Comparison of ENCODE assay signal across 8 mouse cellular contexts in the genomic region with DNA sequence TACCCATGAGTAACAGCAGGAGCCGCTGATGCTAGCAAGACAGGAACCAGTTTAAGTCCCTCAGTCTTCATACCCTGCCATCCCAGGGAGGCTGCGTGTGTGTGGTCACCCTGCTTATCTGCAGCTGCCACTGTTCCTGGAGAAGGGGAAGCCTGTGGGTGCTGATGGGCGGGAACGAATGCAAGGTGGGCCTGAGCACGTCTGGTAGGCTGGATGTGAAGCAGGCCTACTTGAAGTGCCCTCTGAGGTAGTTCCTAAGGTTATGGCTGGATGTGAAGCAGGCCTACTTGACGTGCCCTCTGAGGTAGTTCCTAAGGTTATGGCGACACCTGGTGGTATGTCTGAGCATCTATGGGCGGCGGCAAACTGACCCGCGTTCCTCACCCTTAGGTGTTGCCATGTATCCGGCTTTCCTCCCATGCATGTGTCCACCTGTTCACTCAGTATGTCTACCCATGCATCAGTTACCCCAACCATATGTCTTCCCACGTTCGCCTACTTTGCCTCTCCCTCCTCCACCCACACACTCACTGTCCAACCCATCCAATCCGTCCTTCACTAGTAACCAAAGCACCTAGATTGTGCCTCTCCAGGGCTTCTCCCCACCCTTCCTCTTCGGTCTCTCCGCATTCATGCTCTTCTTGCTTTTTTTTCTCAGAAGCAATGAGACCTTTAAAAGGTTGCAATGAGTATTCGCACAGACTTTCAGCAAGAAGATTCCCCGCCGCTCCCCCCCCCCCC. TPM values are rescaled to one million over a fixed set of nuclear protein-coding genes. Genes with fewer than 3 reads are reported as not detected.
DNase-seq lines count a peak whose midpoint lies in the region; ATAC-seq and TF ChIP-seq lines count a peak whose summit lies in the region.

No protein-coding gene starts in this region.

- peak overlapping the region; percentile 45 for H3K4me2 ChIP-seq in hindbrain, embryonic 16.5 days (ENCODE audit: low read length)

- H3K9ac ChIP-seq in hindbrain, embryonic 16.5 days (ENCODE audit: low read depth, low read length): no peak overlapping the region

- H3K9me3 ChIP-seq in hindbrain, embryonic 16.5 days (ENCODE audit: control insufficient read depth, low read length): no peaks in the 10 kb centered on the region

- no peaks in the 10 kb centered on the region for H3K27me3 ChIP-seq in hindbrain, embryonic 16.5 days (replicated peaks; ENCODE audit: control insufficient read depth, insufficient read depth, low read length)

- ATAC-seq in hindbrain, embryonic 16.5 days: peak; percentile 88

- intact Hi-C loops in gastrocnemius, adult 2 months (cut with DNase I): loop anchor here (1.0 to 10.0 kb wide), 4 partner anchors 66 to 733 kb away; a partner anchor contains a TSS

- DNase-seq in WW6 (ENCODE audit: low read depth, low spot score): peak; percentile 76
- DNase-seq in cerebellum, postnatal 36 days: peak; percentile 86 to 93
- DNase-seq in gastrocnemius, adult 2 months: peak; percentile 78
- peak; percentile 57 for DNase-seq in left cerebral cortex, adult 11 months (ENCODE audit: low spot score)
- DNase-seq in lung, postnatal 4 days: peak; percentile 69 to 85
- DNase-seq in retina, postnatal 7 days (ENCODE audit: low read depth, low spot score): peak; percentile 81
- peak; percentile 62 to 68 for DNase-seq in urinary bladder, adult 18-20 months (ENCODE audit: low spot score in 2 of 2)

- no peak overlapping the region for H3K4me3 ChIP-seq in gastrocnemius, adult 2 months
- H3K4me3 ChIP-seq in hindbrain, embryonic 16.5 days (ENCODE audit: low read length): no peak overlapping the region

- no peak overlapping the region for H3K27ac ChIP-seq in gastrocnemius, adult 2 months
- H3K27ac ChIP-seq in hindbrain, embryonic 16.5 days (ENCODE audit: low read depth, low read length): no peak overlapping the region

- H3K4me1 ChIP-seq in hindbrain, embryonic 16.5 days (ENCODE audit: control insufficient read depth, insufficient read depth, low read depth, low read length): no peaks in the 10 kb centered on the region

- peak; percentile 94 for TF ChIP-seq CTCF in gastrocnemius, adult 2 months (IDR thresholded peaks at IDR 0.05)

- 23% methylated on average over 20 of the region's 20 CpGs for WGBS in hindbrain, embryonic 16.5 days

- H3K36me3 ChIP-seq in hindbrain, embryonic 16.5 days (ENCODE audit: control insufficient read depth, insufficient read depth, low read length): no peaks in the 10 kb centered on the region

RNA-seq across cellular contexts. Expression of a gene that starts 30.4 kb away (rescaled TPM):
- 1 to 10 TPM; 4.7 to 6.1 TPM for total RNA-seq in gastrocnemius, adult 2 months (2021)
- polyA plus RNA-seq in hindbrain, embryonic 16.5 days (2015; fragmentation: Nextera tagmentation; extraction: Ambion mirVana): 15.7 and 17.1 TPM in 2 replicates
